Mouse (Mus musculus): ENCODE data around the gene Retreg1. TPM values are rescaled to one million over a fixed set of nuclear protein-coding genes. Genes with fewer than 3 reads are reported as not detected.

Retreg1 gene
- total RNA-seq, 2 experiments from 2014 or later = 7.8 to 20.0 TPM

- no peak for ATAC-seq (replicated peaks; ENCODE audit: low FRiP score, poor library complexity, severe bottlenecking)
Measured at GRCm38 (mm10) chr15:25873536-25873935, 30.6 kb downstream of the Retreg1 start.

GRCm38 (mm10) chr15:25876601-25877161 is 33.7 kb downstream of the Retreg1 start:
- no peak for ATAC-seq (replicated peaks; ENCODE audit: low FRiP score, poor library complexity, severe bottlenecking)

GRCm38 (mm10) chr15:25877798-25878197 is 34.8 kb downstream of the Retreg1 start:
- ATAC-seq (replicated peaks; ENCODE audit: low FRiP score, poor library complexity, severe bottlenecking) = no peak

- no peak for ATAC-seq (replicated peaks; ENCODE audit: low FRiP score, poor library complexity, severe bottlenecking)
Measured at GRCm38 (mm10) chr15:25879229-25879628, 36.2 kb downstream of the Retreg1 start.

DNA sequence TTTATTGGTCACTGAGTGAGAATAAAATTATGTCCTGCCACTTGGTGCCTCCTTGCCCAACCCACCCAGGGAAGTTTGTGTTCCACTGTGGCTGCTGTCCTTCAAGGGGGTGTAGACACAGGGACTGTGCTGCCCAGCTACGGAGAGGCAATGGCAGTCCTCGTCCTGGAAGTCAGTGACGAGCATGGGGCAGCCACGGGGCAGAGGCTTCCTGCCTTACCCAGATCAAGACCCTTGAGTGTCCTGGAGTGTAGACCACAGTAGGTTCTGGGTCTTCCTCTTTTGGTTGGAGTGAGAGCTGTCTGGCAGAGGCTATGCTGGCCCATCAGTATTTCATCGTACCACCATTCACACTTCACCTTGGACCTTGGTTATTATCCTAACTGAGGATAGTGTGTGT is 37.2 kb downstream of the Retreg1 start:
- no peak for ATAC-seq (replicated peaks; ENCODE audit: low FRiP score, poor library complexity, severe bottlenecking)

- ATAC-seq (replicated peaks; ENCODE audit: low FRiP score, poor library complexity, severe bottlenecking) = no peak
Measured at GRCm38 (mm10) chr15:25882002-25882401, 39.0 kb downstream of the Retreg1 start.

DNA sequence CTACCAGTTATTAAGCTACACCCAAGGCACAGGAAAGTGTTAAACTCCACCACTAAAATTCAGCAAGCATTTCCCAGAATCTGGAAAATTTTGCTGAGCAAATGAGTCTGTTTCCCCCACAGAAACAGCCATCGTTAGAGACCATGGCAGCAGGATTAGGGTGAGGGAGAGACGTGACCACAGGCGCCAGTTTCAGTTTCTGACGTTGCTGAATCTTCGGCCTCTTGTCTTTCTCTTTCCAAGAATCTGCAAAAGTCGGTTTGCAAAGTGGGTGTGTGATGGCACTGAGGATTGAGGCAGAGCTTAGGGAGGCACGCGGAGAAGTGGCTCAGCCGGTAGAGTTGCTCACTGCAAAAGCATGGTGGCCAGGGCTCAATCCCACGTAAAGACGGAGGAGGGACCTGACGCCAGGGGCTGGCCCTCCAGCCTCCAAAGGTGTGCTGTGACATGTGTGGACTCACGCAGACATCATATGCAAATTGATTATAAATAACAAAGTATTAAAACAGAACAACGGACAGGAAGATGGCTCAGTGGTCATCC is 41.5 kb downstream of the Retreg1 start:
- no peak for ATAC-seq (replicated peaks; ENCODE audit: low FRiP score, poor library complexity, severe bottlenecking)

- ATAC-seq (replicated peaks; ENCODE audit: low FRiP score, poor library complexity, severe bottlenecking) = no peak
Measured at GRCm38 (mm10) chr15:25886581-25887011, 43.6 kb downstream of the Retreg1 start.

- ATAC-seq (replicated peaks; ENCODE audit: low FRiP score, poor library complexity, severe bottlenecking) = no peak
Measured at GRCm38 (mm10) chr15:25889927-25890326, 46.9 kb downstream of the Retreg1 start.

DNA sequence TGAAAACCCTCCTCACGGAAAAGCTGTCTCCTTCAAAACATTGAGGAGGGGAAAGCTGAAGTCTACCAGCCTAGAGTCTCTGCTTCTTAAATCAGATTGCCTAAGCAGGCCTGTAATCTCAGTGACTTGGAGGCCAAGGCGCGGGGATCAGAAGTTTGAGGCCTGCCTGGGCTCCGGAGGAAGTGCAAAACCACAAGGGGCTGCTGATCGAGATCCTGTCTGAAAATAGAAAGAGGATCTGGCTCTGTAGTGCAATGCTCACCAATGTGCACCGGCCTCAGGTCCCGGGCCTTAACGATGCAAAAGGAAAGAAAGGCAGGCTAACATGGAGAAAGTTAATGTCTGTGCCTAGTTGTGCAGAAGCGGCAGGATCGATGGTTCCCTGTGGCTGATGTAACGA is 48.6 kb downstream of the Retreg1 start:
- no peak for ATAC-seq (replicated peaks; ENCODE audit: low FRiP score, poor library complexity, severe bottlenecking)

DNA sequence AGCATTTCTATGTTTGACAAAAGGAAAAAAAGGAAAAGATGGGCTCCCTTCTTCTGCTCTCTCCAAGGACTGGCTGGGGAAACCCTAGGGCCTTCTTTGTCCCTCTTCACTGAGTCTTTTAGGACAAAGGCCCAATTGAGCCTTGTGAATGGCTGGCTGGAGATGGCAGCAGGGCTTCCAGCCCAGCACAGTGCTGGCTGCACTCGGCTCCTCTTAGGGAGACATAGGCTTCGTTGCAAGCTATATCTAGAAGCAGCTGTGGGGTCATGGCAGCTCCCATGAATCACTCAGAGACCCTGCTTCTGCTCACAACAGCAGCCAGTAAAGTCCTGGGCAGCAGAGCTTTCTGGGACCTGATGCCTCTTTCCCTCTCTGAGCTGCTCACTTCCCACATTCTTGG is 50.3 kb downstream of the Retreg1 start:
- ATAC-seq (replicated peaks; ENCODE audit: low FRiP score, poor library complexity, severe bottlenecking) = no peak

DNA sequence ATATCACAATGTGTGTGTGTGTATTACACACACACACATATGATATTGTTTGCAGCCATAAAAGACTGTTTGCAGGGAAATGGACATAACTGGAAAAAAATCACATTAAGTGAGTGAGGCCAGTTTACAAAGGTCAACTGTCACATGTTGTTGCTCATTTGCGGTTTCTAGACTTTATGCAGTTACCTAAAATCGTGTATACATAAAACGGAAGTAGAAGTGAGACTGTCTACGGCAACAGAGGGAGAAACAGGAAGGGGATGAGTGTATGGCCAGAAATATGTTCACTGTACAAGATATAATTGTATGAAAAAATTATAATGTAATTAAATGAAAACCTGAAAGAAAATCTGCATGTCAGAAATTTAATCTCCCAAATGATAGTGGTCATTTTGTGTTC is 53.8 kb downstream of the Retreg1 start:
- ATAC-seq (replicated peaks; ENCODE audit: low FRiP score, poor library complexity, severe bottlenecking) = no peak

- ATAC-seq (replicated peaks; ENCODE audit: low FRiP score, poor library complexity, severe bottlenecking) = no peak
Measured at GRCm38 (mm10) chr15:25897617-25898016, 54.6 kb downstream of the Retreg1 start.

GRCm38 (mm10) chr15:25899021-25899420 is 56.0 kb downstream of the Retreg1 start:
- no peak for ATAC-seq (replicated peaks; ENCODE audit: low FRiP score, poor library complexity, severe bottlenecking)

GRCm38 (mm10) chr15:25900540-25900939 is 57.6 kb downstream of the Retreg1 start:
- peak; percentile 73 for ATAC-seq (replicated peaks; ENCODE audit: low FRiP score, poor library complexity, severe bottlenecking)

DNA sequence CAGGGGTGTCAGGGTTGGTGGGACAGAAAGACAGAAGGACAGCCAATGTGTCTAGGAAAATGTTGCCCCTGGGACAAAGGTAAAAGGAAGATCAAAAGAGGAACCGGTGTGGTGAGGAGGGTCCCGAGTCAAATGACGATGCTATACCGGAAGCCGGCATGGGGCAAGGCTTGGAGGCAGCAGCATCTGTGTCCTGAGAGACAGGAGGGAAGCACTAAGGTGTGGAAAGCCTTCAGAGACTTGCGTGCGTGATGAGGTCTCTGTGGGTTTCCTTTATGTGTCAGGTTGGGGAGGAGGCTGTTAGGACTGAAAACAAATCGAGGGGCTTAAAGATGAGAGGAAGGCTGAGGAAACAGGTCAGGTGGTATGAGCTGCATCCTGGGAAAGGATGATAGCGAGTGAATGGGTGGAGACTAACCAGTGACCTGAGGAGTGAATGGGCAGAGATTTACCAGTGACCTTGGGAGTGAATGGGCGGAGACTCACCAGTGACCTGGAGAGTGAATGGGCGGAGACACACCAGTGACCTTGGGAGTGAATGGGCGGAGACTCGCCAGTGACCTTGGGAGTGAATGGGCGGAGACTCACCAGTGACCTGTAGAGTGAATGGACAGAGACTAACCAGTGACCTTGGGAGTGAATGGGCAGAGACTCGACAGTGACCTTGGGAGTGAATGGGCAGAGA is 60.1 kb downstream of the Retreg1 start:
- no peak for ATAC-seq (replicated peaks; ENCODE audit: low FRiP score, poor library complexity, severe bottlenecking)

GRCm38 (mm10) chr15:25904435-25905021 is 61.5 kb downstream of the Retreg1 start:
- ATAC-seq (replicated peaks; ENCODE audit: low FRiP score, poor library complexity, severe bottlenecking) = no peak

DNA sequence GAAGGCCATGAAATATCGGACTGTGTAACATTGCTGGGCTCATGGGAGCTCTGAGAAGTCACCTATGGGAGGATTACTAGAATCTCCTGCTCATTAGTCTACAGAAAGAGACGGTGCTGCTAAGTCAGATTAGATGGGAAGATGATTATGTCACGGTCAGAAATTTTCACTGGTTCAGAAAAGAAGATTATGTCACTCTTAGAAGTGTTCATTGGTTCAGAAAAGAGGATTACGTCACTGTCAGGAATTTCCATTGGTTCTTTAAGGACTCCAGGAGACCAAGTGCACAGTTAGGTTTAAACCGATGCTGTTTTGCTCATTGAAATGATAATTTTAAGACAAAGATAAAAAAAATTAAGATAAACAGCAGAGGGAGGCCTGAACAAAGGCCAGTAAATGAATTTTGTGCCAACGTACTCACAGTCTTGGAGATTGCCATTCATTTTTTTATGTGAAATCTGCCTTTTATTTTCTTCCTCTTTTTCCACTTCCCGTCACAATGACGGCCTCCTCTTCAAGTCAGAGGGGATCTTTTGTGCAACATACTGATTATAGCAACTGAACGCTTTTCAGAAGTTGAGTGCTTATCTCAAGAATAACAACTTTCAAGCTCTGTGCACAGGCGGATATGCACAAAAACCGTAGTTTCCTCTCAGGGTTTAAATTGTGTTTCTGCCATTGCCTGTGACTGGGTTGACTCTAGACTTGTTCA is 67.0 kb downstream of the Retreg1 start:
- no peak for ATAC-seq (replicated peaks; ENCODE audit: low FRiP score, poor library complexity, severe bottlenecking)

- ATAC-seq (replicated peaks; ENCODE audit: low FRiP score, poor library complexity, severe bottlenecking) = no peak
Measured at GRCm38 (mm10) chr15:25910495-25910865, 67.5 kb downstream of the Retreg1 start.

DNA sequence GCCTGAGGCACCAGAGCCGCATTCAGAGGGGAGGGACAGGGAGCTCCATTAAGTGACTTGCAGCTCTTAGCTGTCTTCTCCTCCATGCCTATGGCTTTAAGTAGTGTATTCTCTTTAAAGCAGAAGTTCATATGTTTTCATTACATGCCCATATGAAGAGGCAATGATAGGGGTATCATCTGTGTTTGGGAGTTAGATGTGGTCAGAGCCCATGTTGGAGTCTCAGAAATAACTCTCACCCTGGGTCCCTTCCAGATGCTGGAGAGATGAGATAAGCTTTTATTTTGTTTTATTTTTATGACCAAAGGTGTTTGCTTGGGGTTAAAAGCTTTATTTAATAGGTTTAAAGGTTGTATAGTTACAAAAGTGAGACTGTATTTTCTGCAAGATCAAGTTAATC is 67.9 kb downstream of the Retreg1 start:
- no peak for ATAC-seq (replicated peaks; ENCODE audit: low FRiP score, poor library complexity, severe bottlenecking)

GRCm38 (mm10) chr15:25912911-25913310 is 69.9 kb downstream of the Retreg1 start:
- ATAC-seq (replicated peaks; ENCODE audit: low FRiP score, poor library complexity, severe bottlenecking) = no peak
